8 mouse cellular contexts compared by ENCODE assay signal in genomic region chr7:123123665-123124298, GRCm38 (mm10). TPM values are rescaled to one million over a fixed set of nuclear protein-coding genes. Genes with fewer than 3 reads are reported as not detected.
A peak's percentile ranks its signal among the peaks of the same experiment; 100 is the strongest.
DNase-seq lines count a peak whose midpoint lies in the region; ATAC-seq lines count a peak whose summit lies in the region.

Tnrc6a (plus strand) TSS chr7:123123885.

- H3K4me2 ChIP-seq in hindbrain, embryonic 15.5 days, result peak within 1 kb of the TSS; percentile 65

- WGBS in hindbrain, embryonic 15.5 days, result under 1% methylated on average over 54 of the region's 55 CpGs

- H3K9me3 ChIP-seq in hindbrain, embryonic 15.5 days, result no peaks in the 10 kb centered on the region

- H3K27ac ChIP-seq in hindbrain, embryonic 15.5 days (replicated peaks), result peak within 1 kb of the TSS; percentile 98

- peaks cover 9% of the 10 kb centered on the region for H3K36me3 ChIP-seq in hindbrain, embryonic 15.5 days

- DNase-seq in R1 (ENCODE audit: low read depth, low spot score), result peak; percentile 92
- peak; percentile 95 to 97 for DNase-seq in cerebellum, postnatal 25 days
- DNase-seq in frontal cortex, postnatal 36 days (ENCODE audit: low spot score in 2 of 2), result peak; percentile 94 to 95
- DNase-seq in left cerebral cortex, adult 11 months (ENCODE audit: low spot score), result peak; percentile 87
- DNase-seq in lung, postnatal 4 days, result peak; percentile 95 to 97
- peak; percentile 89 for DNase-seq in retina, postnatal 7 days (ENCODE audit: low read depth, low spot score)
- peak; percentile 99 for DNase-seq in urinary bladder, adult 2 months (ENCODE audit: low spot score)

- peak; percentile 98 for ATAC-seq in hindbrain, embryonic 15.5 days (ENCODE audit: low FRiP score, low read depth)

- peaks cover 39% of the 10 kb centered on the region for H3K4me1 ChIP-seq in hindbrain, embryonic 15.5 days (replicated peaks)

- H3K9ac ChIP-seq in hindbrain, embryonic 15.5 days, result peak within 1 kb of the TSS; percentile 99

- peak within 1 kb of the TSS; percentile 100 for H3K4me3 ChIP-seq in hindbrain, embryonic 15.5 days

- no peaks in the 10 kb centered on the region for H3K27me3 ChIP-seq in hindbrain, embryonic 15.5 days

RNA-seq across cellular contexts. Expression of gene Tnrc6a, which starts in this region (rescaled TPM):
- 47.4 and 49.2 TPM in 2 replicates for polyA plus RNA-seq in hindbrain, embryonic 15.5 days (2015; fragmentation: Nextera tagmentation; extraction: Ambion mirVana)
- polyA plus RNA-seq in urinary bladder, adult 2 months (2012; rRNA removed), result 47.1 and 48.4 TPM in 2 replicates

Comparison
In these comparisons a context has a peak if more than half of its experiments do, and no peak if none do; other contexts are left out.
1. Peak in every context shown above with its lines: DNase-seq, ATAC-seq, H3K4me3 ChIP-seq and H3K27ac ChIP-seq.